Mouse (Mus musculus) hindbrain, embryonic 16.5 days (tissue): Measurements from ENCODE around the gene Vamp8. TPM values are rescaled to one million over a fixed set of nuclear protein-coding genes. Genes with fewer than 3 reads are reported as not detected.

ENCODE experiments used
- ATAC-seq: fragments of 200-750 bp; cut with Nextera tagmentation; 2 replicates; pipeline ENCODE4 v1.8.0; 2017; ENCODE audit warnings: moderate TSS enrichment, moderate library complexity
- H3K27ac ChIP-seq: fragments of 300-500 bp; sonication (generic); 2 replicates; pipeline ENCODE4 v1.5.1; 2014; ENCODE audit warnings: low read depth, mild to moderate bottlenecking, control low read depth, low read length, moderate library complexity
- H3K27me3 ChIP-seq: fragments of 300-500 bp; sonication (generic); replicated peaks from 2 replicates; pipeline ENCODE4 v1.6.1; 2014; ENCODE audit warnings: low read length; ENCODE audit not compliant: control insufficient read depth, insufficient read depth
- H3K36me3 ChIP-seq: fragments of 300-500 bp; sonication (generic); 2 replicates; pipeline ENCODE4 v1.6.1; 2014; ENCODE audit warnings: mild to moderate bottlenecking, low read length, moderate library complexity, mixed read lengths; ENCODE audit not compliant: control insufficient read depth, insufficient read depth
- H3K4me1 ChIP-seq: fragments of 300-500 bp; sonication (generic); 2 replicates; pipeline ENCODE4 v1.6.1; 2014; ENCODE audit warnings: low read depth, low read length; ENCODE audit not compliant: control insufficient read depth, insufficient read depth
- H3K4me2 ChIP-seq: fragments of 300-500 bp; sonication (generic); 2 replicates; pipeline ENCODE4 v1.6.1; 2014; ENCODE audit warnings: mild to moderate bottlenecking, low read length, control low read depth, moderate library complexity
- H3K4me3 ChIP-seq: fragments of 300-500 bp; sonication (generic); 2 replicates; pipeline ENCODE4 v1.5.1; 2014; ENCODE audit warnings: mild to moderate bottlenecking, low read length, control low read depth, moderate library complexity
- H3K9ac ChIP-seq: fragments of 300-500 bp; sonication (generic); 2 replicates; pipeline ENCODE4 v1.6.1; 2014; ENCODE audit warnings: low read depth, mild to moderate bottlenecking, control low read depth, low read length, moderate library complexity
- H3K9me3 ChIP-seq: fragments of 300-500 bp; sonication (generic); 2 replicates; pipeline ENCODE4 v1.6.1; 2014; ENCODE audit warnings: mild to moderate bottlenecking, low read length, moderate library complexity; ENCODE audit not compliant: control insufficient read depth
- WGBS: fragments of 180-500 bp; shearing (Covaris S2); extraction: QIAGEN DNeasy Blood & Tissue Kit; methylation state at CpG from one replicate; pipeline ENCODE4 v1.1.7; 2014; 5-methylcytosine and 5-hydroxymethylcytosine counted together
- polyA plus RNA-seq: library from polyadenylated mRNA; unstranded; fragments of >200 nt; fragmentation: Nextera tagmentation; extraction: Ambion mirVana; gene quantifications from 2 replicates; pipeline ENCODE4 v1.2.1, GENCODE M21; 2015

The Vamp8 gene
- polyA plus RNA-seq, 1 experiment from 2014 or later, result 28.5 TPM

- H3K9ac ChIP-seq, result no peak overlapping the region
- H3K27ac ChIP-seq, result no peak overlapping the region
- H3K36me3 ChIP-seq, result no peaks in the 10 kb centered on the region
- ATAC-seq, result no peak
- WGBS, result 82% methylated on average over 4 of the region's 4 CpGs
- no peak overlapping the region for H3K4me2 ChIP-seq
- H3K4me1 ChIP-seq, result peaks cover 2% of the 10 kb centered on the region; the same call in 1 of the 2 replicates
- no peaks in the 10 kb centered on the region; the same call in 1 of the 2 replicates for H3K27me3 ChIP-seq
- H3K4me3 ChIP-seq, result no peak overlapping the region
- H3K9me3 ChIP-seq, result no peaks in the 10 kb centered on the region
These were observed 23.0 kb downstream of the Vamp8 start for GRCm38 (mm10) chr6:72367460-72367974.

- H3K4me1 ChIP-seq, result peaks cover 2% of the 10 kb centered on the region; the same call in 1 of the 2 replicates
- ATAC-seq, result no peak
- no peaks in the 10 kb centered on the region; the same call in 1 of the 2 replicates for H3K27me3 ChIP-seq
- no peak within 1 kb of the TSS for H3K27ac ChIP-seq
- no peak within 1 kb of the TSS for H3K4me3 ChIP-seq
- H3K36me3 ChIP-seq, result no peaks in the 10 kb centered on the region
- 74% methylated on average over 4 of the region's 4 CpGs for WGBS
- no peaks in the 10 kb centered on the region for H3K9me3 ChIP-seq
- no peak within 1 kb of the TSS for H3K9ac ChIP-seq
- H3K4me2 ChIP-seq, result no peak within 1 kb of the TSS
These were observed 23.6 kb downstream of the Vamp8 start, which contains the start of gene Rnf181 for GRCm38 (mm10) chr6:72366844-72367443. Gene Rnf181, minus strand, starts transcription at chr6:72366956.

GRCm38 (mm10) chr6:72366304-72366703, 24.2 kb downstream of the Vamp8 start:
- 63% methylated on average over 3 of the region's 3 CpGs for WGBS
- Histone ChIP-seq H3K27ac (no peak overlapping the region), H3K36me3 (no peaks in the 10 kb centered on the region), H3K4me2 (no peak overlapping the region), H3K4me1 (peaks cover 7% of the 10 kb centered on the region), H3K9ac (no peak overlapping the region), H3K27me3 (no peaks in the 10 kb centered on the region; the same call in 1 of the 2 replicates), H3K4me3 (no peak overlapping the region), H3K9me3 (no peaks in the 10 kb centered on the region)
- ATAC-seq, result no peak

- Histone ChIP-seq H3K4me2 (no peak overlapping the region), H3K4me3 (no peak overlapping the region), H3K27me3 (no peaks in the 10 kb centered on the region; the same call in 1 of the 2 replicates), H3K9ac (no peak overlapping the region), H3K9me3 (no peaks in the 10 kb centered on the region), H3K27ac (no peak overlapping the region), H3K4me1 (peaks cover 18% of the 10 kb centered on the region), H3K36me3 (peaks cover 2% of the 10 kb centered on the region; the same call in 1 of the 2 replicates)
- WGBS, result 82% methylated on average over 6 of the region's 6 CpGs
- ATAC-seq, result no peak
These were observed 25.5 kb downstream of the Vamp8 start for GRCm38 (mm10) chr6:72364985-72365384.

GRCm38 (mm10) chr6:72364009-72364408, 26.5 kb downstream of the Vamp8 start:
- peaks cover 4% of the 10 kb centered on the region; the same call in 1 of the 2 replicates for H3K36me3 ChIP-seq
- peaks cover 18% of the 10 kb centered on the region for H3K4me1 ChIP-seq
- ATAC-seq, result no peak
- no peaks in the 10 kb centered on the region for H3K9me3 ChIP-seq
- H3K4me3 ChIP-seq, result no peak overlapping the region
- no peak overlapping the region for H3K4me2 ChIP-seq
- no peak overlapping the region for H3K9ac ChIP-seq
- 52% methylated on average over 7 of the region's 7 CpGs for WGBS
- H3K27me3 ChIP-seq, result no peaks in the 10 kb centered on the region; the same call in 1 of the 2 replicates
- no peak overlapping the region for H3K27ac ChIP-seq

- ATAC-seq, result peak; percentile 98
- peaks cover 18% of the 10 kb centered on the region for H3K4me1 ChIP-seq
- no peaks in the 10 kb centered on the region; the same call in 1 of the 2 replicates for H3K27me3 ChIP-seq
- H3K4me3 ChIP-seq, result peak overlapping the region; percentile 75
- peak overlapping the region; percentile 80 for H3K27ac ChIP-seq
- under 1% methylated on average over 42 of the region's 42 CpGs for WGBS
- H3K9ac ChIP-seq, result peak overlapping the region; percentile 81
- peaks cover 13% of the 10 kb centered on the region for H3K36me3 ChIP-seq
- H3K4me2 ChIP-seq, result peak overlapping the region; percentile 83
- no peaks in the 10 kb centered on the region for H3K9me3 ChIP-seq
These were observed 28.1 kb downstream of the Vamp8 start for GRCm38 (mm10) chr6:72362132-72363028.

- peaks cover 25% of the 10 kb centered on the region for H3K4me1 ChIP-seq
- no peaks in the 10 kb centered on the region for H3K27me3 ChIP-seq
- H3K27ac ChIP-seq, result no peak overlapping the region
- no peak for ATAC-seq
- H3K9me3 ChIP-seq, result no peaks in the 10 kb centered on the region
- H3K4me3 ChIP-seq, result peak overlapping the region; percentile 75
- peak overlapping the region; percentile 80 for H3K4me2 ChIP-seq
- WGBS, result 81% methylated on average over 5 of the region's 5 CpGs
- peaks cover 13% of the 10 kb centered on the region for H3K36me3 ChIP-seq
- peak overlapping the region; percentile 22; the same call in 1 of the 2 replicates for H3K9ac ChIP-seq
These were observed 29.4 kb downstream of the Vamp8 start for GRCm38 (mm10) chr6:72361121-72361551.

- Histone ChIP-seq H3K4me3 (no peak overlapping the region), H3K4me2 (no peak overlapping the region), H3K27me3 (no peaks in the 10 kb centered on the region), H3K27ac (no peak overlapping the region), H3K9ac (no peak overlapping the region), H3K9me3 (no peaks in the 10 kb centered on the region), H3K4me1 (peaks cover 27% of the 10 kb centered on the region), H3K36me3 (peaks cover 13% of the 10 kb centered on the region)
- ATAC-seq, result no peak
- 44% methylated on average over 7 of the region's 7 CpGs for WGBS
These were observed 29.9 kb downstream of the Vamp8 start for GRCm38 (mm10) chr6:72360599-72360935.
